In the genomic region with DNA sequence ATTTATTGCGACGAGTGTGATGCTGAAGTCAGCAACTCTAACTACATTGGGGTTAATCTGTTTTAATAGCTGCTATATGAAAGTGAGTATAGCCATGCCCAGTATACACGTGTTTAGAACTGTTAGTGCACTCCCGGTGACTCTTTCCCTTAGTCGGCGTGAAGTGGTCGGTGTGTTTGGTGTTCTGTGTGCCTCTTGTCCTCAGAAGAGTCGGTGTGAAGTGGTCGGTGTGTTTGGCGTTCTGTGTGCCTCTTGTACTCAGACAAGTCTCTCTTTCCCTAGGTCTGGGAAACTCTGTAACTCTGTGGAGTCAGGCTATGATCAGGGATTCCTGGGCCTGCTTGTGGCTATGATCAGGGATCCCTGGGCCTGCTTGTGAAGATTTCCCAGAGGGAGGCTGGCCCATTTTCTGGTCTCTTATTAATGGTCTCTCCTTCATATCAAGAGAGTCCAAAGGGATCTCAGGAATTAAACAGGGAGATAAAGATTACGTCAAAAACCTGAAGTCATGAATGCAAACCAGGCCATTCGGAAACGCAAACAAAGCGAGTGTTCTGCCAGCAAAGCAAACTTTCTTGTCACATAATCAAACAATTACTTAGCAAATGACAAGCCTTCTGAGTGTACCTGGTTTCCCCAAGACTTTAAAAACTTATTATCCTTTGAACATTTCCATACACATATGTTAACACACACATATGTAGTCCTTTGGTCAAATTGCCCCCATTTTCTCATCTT, we compare ENCODE assay signal across 20 mouse cellular contexts. TPM values are rescaled to one million over a fixed set of nuclear protein-coding genes. Genes with fewer than 3 reads are reported as not detected.
DNase-seq lines count a peak whose midpoint lies in the region; ATAC-seq and TF ChIP-seq lines count a peak whose summit lies in the region.
"Had no signal": no experiment of that assay in that cellular context is flagged by ENCODE, and none has a peak within 500 bp of the region (broad histone marks: within the 10 kb centered on the region; RNA-seq: fewer than 3 reads in every experiment).

No protein-coding gene starts in this region.

- H3K79me2 ChIP-seq in liver, adult 2 months (ENCODE audit: control insufficient read depth, insufficient read depth, low read length): no peaks in the 10 kb centered on the region

- TF ChIP-seq CTCF in liver, adult 2 months (IDR thresholded peaks at IDR 0.05; ENCODE audit: low read depth, low read length): no peak

- no peak for ATAC-seq in liver, embryonic 12.5 days
- ATAC-seq in lung, embryonic 16.5 days (ENCODE audit: low read depth): no peak
- ATAC-seq: forebrain, embryonic 15.5 days; hindbrain, embryonic 16.5 days had no signal

- TF ChIP-seq POLR2A in liver, adult 2 months (IDR thresholded peaks at IDR 0.05; ENCODE audit: extremely low read depth, insufficient read depth, low read length): no peak

- no peak overlapping the region for H3K4me2 ChIP-seq in liver, embryonic 12.5 days
- no peak overlapping the region for H3K4me2 ChIP-seq in lung, embryonic 16.5 days (ENCODE audit: low read depth, low read length)
- H3K4me2 ChIP-seq: embryonic facial prominence, embryonic 12.5 days; forebrain, embryonic 15.5 days; heart, embryonic 13.5 days; hindbrain, embryonic 12.5 days had no signal

- H3K4me1 ChIP-seq in liver, adult 2 months (ENCODE audit: control insufficient read depth, insufficient read depth, low read length): no peaks in the 10 kb centered on the region
- no peaks in the 10 kb centered on the region for H3K4me1 ChIP-seq in liver, embryonic 12.5 days
- H3K4me1 ChIP-seq in lung, embryonic 16.5 days (replicated peaks; ENCODE audit: control insufficient read depth, insufficient read depth, low read length): no peaks in the 10 kb centered on the region; the same call in 1 of the 2 replicates
- H3K4me1 ChIP-seq: embryonic facial prominence, embryonic 12.5 days; forebrain, embryonic 15.5 days; hindbrain, embryonic 12.5 days had no signal

- no peaks in the 10 kb centered on the region for H3K36me3 ChIP-seq in liver, adult 2 months (ENCODE audit: control insufficient read depth, insufficient read depth, low read length)
- H3K36me3 ChIP-seq in liver, embryonic 12.5 days: no peaks in the 10 kb centered on the region
- no peaks in the 10 kb centered on the region for H3K36me3 ChIP-seq in lung, embryonic 16.5 days (ENCODE audit: control insufficient read depth, insufficient read depth, low read length)
- H3K36me3 ChIP-seq: embryonic facial prominence, embryonic 12.5 days; forebrain, embryonic 15.5 days; heart, embryonic 13.5 days; hindbrain, embryonic 12.5 days had no signal

- WGBS in liver, adult 2 months: 58% methylated on average over 14 of the region's 14 CpGs
- WGBS in liver, embryonic 12.5 days (ENCODE audit: insufficient replicate concordance): 74% methylated on average over 14 of the region's 14 CpGs
- 57% methylated on average over 14 of the region's 14 CpGs for WGBS in lung, embryonic 16.5 days

- no peak overlapping the region for H3K9ac ChIP-seq in liver, adult 2 months (ENCODE audit: low read depth, low read length)
- H3K9ac ChIP-seq in liver, embryonic 12.5 days: no peak overlapping the region
- no peak overlapping the region for H3K9ac ChIP-seq in lung, embryonic 16.5 days (ENCODE audit: low read length)
- H3K9ac ChIP-seq: embryonic facial prominence, embryonic 12.5 days; forebrain, embryonic 15.5 days; heart, embryonic 13.5 days; hindbrain, embryonic 12.5 days had no signal

- no peak overlapping the region for H3K4me3 ChIP-seq in liver, adult 2 months (ENCODE audit: insufficient read depth, low read depth, low read length)
- H3K4me3 ChIP-seq in liver, embryonic 12.5 days: no peak overlapping the region
- no peak overlapping the region for H3K4me3 ChIP-seq in lung, embryonic 16.5 days (ENCODE audit: low read length)
- H3K4me3 ChIP-seq: embryonic facial prominence, embryonic 12.5 days; forebrain, embryonic 15.5 days; heart, adult 2 months; heart, embryonic 13.5 days; hindbrain, embryonic 12.5 days had no signal

- peak; percentile 41 for DNase-seq in liver, adult 2 months (ENCODE audit: extremely low read depth, low read depth, low spot score)
- DNase-seq in lung, postnatal 36 days: peak; percentile 58
- DNase-seq in Muller cell, postnatal 12 days (ENCODE audit: inconsistent ontology term): no peak
- no peak for DNase-seq in thymus, postnatal 4 days
- DNase-seq: adrenal gland, adult 8-10 months; cerebellum, adult 11 months; cerebellum, adult 9-10 months; cerebellum, postnatal 25 days; gastrocnemius, postnatal 36 days; heart, adult 2 months; heart, postnatal 4 days had no signal

- H3K27ac ChIP-seq in liver, adult 2 months (replicated peaks; ENCODE audit: insufficient read depth, low read depth, low read length): no peak overlapping the region
- H3K27ac ChIP-seq in liver, embryonic 12.5 days: no peak overlapping the region
- peak overlapping the region; percentile 17 for H3K27ac ChIP-seq in lung, embryonic 16.5 days (ENCODE audit: low read length)
- H3K27ac ChIP-seq: embryonic facial prominence, embryonic 12.5 days; forebrain, embryonic 15.5 days; heart, adult 2 months; heart, embryonic 13.5 days; hindbrain, embryonic 12.5 days had no signal

- no peaks in the 10 kb centered on the region for H3K9me3 ChIP-seq in liver, embryonic 12.5 days (replicated peaks)
- no peaks in the 10 kb centered on the region for H3K9me3 ChIP-seq in lung, embryonic 16.5 days (ENCODE audit: control insufficient read depth, low read length)
- H3K9me3 ChIP-seq: embryonic facial prominence, embryonic 12.5 days; forebrain, embryonic 15.5 days; heart, embryonic 13.5 days; hindbrain, embryonic 12.5 days had no signal

- H3K27me3 ChIP-seq in liver, adult 2 months (ENCODE audit: control insufficient read depth, insufficient read depth, low read length): no peaks in the 10 kb centered on the region
- peaks cover 21% of the 10 kb centered on the region for H3K27me3 ChIP-seq in liver, embryonic 12.5 days (replicated peaks)
- no peaks in the 10 kb centered on the region for H3K27me3 ChIP-seq in lung, embryonic 16.5 days (ENCODE audit: control insufficient read depth, insufficient read depth, low read depth, low read length)
- H3K27me3 ChIP-seq: embryonic facial prominence, embryonic 12.5 days; forebrain, embryonic 15.5 days; hindbrain, embryonic 12.5 days had no signal

RNA-seq across cellular contexts. Expression of a gene that starts 10.6 kb away (rescaled TPM):
- 0.20 TPM in 1 of 2 replicates, not detected in the other for total RNA-seq in liver, adult 2 months (2014; rRNA removed)
- 0.05 TPM in 1 of 2 replicates, not detected in the other for polyA plus RNA-seq in liver, adult 2 months (2012; rRNA removed)
- polyA plus RNA-seq in liver, embryonic 12.5 days (2016; fragmentation: Nextera tagmentation; extraction: Ambion mirVana): 0.07 TPM in 1 of 2 replicates, not detected in the other
- polyA plus RNA-seq in lung, embryonic 16.5 days (2015; fragmentation: Nextera tagmentation; extraction: Ambion mirVana): 0.34 and 0.52 TPM in 2 replicates
- total RNA-seq: adrenal gland, postnatal 4 days had no signal
- polyA plus RNA-seq: forebrain, embryonic 11.5 days; hindbrain, embryonic 12.5 days had no signal

RNA-seq across cellular contexts. Expression of a gene that starts 21.9 kb away (rescaled TPM):
- 13.6 and 17.0 TPM in 2 replicates for total RNA-seq in liver, adult 2 months (2014; rRNA removed)
- 14.9 and 15.7 TPM in 2 replicates for polyA plus RNA-seq in liver, adult 2 months (2012; rRNA removed)
- 28.5 and 30.8 TPM in 2 replicates for polyA plus RNA-seq in liver, embryonic 12.5 days (2016; fragmentation: Nextera tagmentation; extraction: Ambion mirVana)
- polyA plus RNA-seq in lung, embryonic 16.5 days (2015; fragmentation: Nextera tagmentation; extraction: Ambion mirVana): 98.9 and 103 TPM in 2 replicates

Comparison
In these comparisons a context has a peak if more than half of its experiments do, and no peak if none do; other contexts are left out.
1. DNase-seq: peak in liver, adult 2 months (single experiment) and lung, postnatal 36 days (single experiment); none in Muller cell, postnatal 12 days (single experiment) and thymus, postnatal 4 days (single experiment).